Mouse (Mus musculus) bone marrow macrophage, adult 2 months (primary cell): Measurements from ENCODE around the gene Fam57a. TPM values are rescaled to one million over a fixed set of nuclear protein-coding genes. Genes with fewer than 3 reads are reported as not detected.

Source experiments
- H3K27ac ChIP-seq: 2 replicates; pipeline ENCODE4 v1.5.1; 2012; ENCODE audit warnings: low read depth, low read length; ENCODE audit not compliant: insufficient read depth
- H3K4me1 ChIP-seq: 2 replicates; pipeline ENCODE4 v1.6.1; 2012; ENCODE audit warnings: low read length; ENCODE audit not compliant: control insufficient read depth, insufficient read depth
- H3K4me3 ChIP-seq: 2 replicates; pipeline ENCODE4 v1.5.1; 2012; ENCODE audit warnings: mild to moderate bottlenecking, low read length, moderate library complexity; ENCODE audit not compliant: insufficient read depth
- CTCF ChIP-seq: IDR thresholded peaks from 2 replicates; pipeline ENCODE4 v1.5.1; 2012; ENCODE audit warnings: low read depth, mild to moderate bottlenecking, low read length, moderate library complexity
- POLR2A ChIP-seq: IDR thresholded peaks from 2 replicates; pipeline ENCODE4 v1.6.1; 2012; ENCODE audit warnings: mild to moderate bottlenecking, low read depth, low read length, borderline replicate concordance
- polyA plus RNA-seq: library from polyadenylated mRNA; stranded (reverse); fragments of >200 nt; gene quantifications from 2 replicates; pipeline ENCODE4 v1.2.4, GENCODE M21; 2012; ENCODE audit not compliant: missing spikeins, insufficient read depth, insufficient read length

Fam57a gene
- polyA plus RNA-seq, 1 experiment = 2.1 TPM

DNA sequence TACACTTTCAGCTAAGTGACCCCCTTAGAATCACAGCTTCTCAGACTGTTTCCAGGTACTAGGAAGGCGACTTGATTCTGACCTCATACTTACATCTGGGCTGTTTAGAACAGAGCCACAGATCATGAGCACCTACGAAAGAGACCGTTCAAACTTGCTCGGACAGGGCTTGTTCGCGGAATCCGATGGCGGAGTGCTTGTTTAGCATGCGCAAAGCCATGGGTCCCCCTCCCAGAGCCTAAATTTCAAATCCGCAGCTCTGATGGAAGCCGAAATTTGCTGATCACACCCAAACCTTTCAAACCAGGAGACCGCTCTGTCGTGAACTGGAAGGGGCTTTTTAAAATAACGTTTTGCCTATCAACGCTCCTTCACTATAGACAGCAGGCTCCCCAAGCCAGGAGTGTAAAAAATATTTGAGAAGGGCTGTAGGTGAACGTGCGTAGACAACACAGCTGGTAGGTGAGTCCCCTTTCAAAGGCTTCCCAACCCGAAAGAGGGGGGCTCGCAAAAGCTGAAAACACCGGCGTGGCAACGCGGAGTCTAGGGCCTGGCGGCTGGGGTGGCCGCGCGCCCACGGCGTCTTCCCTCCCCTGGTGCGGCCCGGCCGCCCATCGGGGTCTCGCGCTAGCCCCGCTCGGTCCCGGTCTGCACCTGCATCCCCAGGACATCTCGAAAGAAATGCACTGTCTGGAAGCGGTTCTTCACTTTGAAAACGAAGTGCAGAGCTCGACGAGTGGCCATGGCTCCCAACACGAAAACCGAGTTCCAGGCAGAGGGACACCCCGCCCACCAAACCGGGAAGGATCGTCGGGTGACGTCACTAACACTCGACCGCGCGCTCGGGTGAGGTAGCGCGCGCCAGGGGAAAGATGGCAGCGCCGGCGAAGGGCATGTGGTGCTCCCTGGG is 63.7 kb downstream of the Fam57a start, which contains the start of the genes Mrm3 and Glod4:
TSS of gene Mrm3 (plus strand) at position 815 of the 910 bp plus-strand sequence.
TSS of gene Glod4 (minus strand) at position 825 of the 910 bp plus-strand sequence.
- TF ChIP-seq CTCF (no peak), POLR2A (no peak; the same call in 1 of the 2 replicates)
- no peak within 1 kb of the TSS for H3K27ac ChIP-seq
- H3K4me3 ChIP-seq = peak within 1 kb of the TSS; percentile 85

DNA sequence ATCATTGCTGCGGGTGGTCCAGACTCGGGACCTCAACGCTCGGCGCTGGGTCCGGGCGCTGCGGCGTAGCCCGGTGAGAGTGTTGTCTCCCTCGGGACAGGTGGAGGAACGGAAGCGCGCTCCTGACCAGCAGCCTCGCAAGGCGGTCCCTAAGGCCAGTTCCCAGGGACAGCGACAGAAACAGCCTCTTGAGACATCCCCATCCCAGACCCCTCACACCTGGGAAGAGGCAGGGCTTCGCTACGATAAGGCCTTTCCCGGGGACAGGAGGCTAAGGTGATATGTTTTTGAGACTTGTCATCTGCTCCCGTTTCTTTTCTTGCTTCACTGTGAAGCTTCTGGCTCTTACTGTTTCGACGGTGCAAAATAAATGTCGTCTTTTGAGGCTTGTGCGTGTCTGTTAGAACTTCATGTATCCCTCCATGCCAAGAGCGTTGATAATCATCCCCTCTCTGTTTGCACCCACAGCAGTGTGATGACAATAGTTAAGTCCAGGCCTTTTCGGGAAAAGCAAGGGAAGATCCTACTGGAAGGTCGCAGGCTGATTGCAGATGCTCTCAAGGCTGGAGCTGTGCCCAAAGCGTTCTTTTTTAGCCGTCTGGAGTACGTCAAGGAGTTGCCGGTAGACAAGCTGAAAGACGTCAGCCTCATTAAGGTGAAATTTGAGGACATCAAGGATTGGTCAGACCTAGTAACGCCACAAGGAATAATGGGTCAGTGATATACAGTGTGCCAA is 64.5 kb downstream of the Fam57a start:
- TF ChIP-seq POLR2A (no peak), CTCF (no peak)
- Histone ChIP-seq H3K27ac (no peak overlapping the region), H3K4me3 (peak overlapping the region; percentile 85), H3K4me1 (peaks cover 3% of the 10 kb centered on the region)

More for the DNA sequence above, 63.7 kb downstream of the Fam57a start, which contains the start of the genes Mrm3 and Glod4:
- peaks cover 3% of the 10 kb centered on the region for H3K4me1 ChIP-seq

DNA sequence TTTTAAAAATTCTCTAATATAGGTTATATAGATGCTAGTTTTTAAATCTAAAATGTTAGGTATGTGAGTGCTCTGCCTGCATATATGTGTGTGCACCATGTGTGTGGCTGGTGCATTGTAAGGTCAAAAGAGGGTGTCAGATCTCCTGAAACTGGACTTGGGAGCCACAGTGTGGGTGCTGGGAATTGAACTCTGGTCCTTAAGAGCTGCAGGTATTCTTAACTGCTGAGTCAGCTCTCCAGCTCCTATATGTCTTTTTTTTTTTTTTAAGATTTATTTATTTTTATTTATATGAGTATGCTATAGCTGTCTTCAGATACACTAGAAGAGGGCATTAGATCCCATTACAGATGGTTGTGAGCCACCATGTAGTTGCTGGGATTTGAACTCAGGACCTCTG is 67.0 kb downstream of the Fam57a start:
- Histone ChIP-seq H3K4me3 (no peak overlapping the region), H3K4me1 (peaks cover 3% of the 10 kb centered on the region), H3K27ac (no peak overlapping the region)
- TF ChIP-seq POLR2A (no peak), CTCF (no peak)

DNA sequence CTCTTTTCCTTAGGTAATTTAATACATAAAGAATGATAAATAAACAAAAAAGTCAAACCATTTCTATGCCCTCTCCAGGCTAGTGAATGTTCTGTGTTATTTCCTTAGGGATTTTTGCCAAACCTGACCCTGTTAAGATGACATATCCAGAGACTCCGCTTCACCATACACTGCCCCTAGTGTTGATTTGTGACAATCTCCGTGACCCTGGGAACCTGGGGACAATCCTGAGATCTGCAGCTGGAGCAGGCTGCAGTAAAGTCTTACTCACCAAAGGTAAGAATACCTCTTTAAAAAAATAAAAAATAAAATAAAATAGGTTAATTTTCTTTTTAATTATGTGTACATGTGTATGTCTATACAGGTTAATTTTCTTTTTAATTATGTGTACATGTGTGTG is 67.8 kb downstream of the Fam57a start:
- H3K27ac ChIP-seq = no peak overlapping the region
- no peak for TF ChIP-seq POLR2A
- TF ChIP-seq CTCF = no peak
- no peak overlapping the region for H3K4me3 ChIP-seq
- H3K4me1 ChIP-seq = peaks cover 3% of the 10 kb centered on the region

DNA sequence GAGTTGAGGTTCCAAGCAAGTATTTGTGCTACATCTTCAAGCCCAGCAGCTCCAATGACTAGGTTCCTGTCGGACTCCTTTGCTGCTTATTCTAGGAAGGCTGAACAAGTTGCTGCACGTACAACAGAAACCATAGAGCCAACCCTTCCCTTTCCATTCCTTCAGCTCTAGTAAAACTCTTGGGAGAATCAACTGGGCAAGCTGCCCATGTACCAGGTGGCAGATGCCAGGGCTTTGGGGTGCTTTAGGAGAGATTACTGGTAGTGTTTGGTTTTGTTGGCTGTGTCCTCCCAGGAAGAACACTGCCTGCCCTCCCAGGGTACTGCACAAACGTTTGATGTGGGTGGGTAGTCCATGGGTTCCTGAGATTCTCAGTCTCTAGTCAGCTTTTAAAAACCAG is 72.6 kb downstream of the Fam57a start:
- no peak for TF ChIP-seq POLR2A
- no peak for TF ChIP-seq CTCF
- no peak overlapping the region for H3K4me3 ChIP-seq
- H3K27ac ChIP-seq = no peak overlapping the region
- H3K4me1 ChIP-seq = no peaks in the 10 kb centered on the region

DNA sequence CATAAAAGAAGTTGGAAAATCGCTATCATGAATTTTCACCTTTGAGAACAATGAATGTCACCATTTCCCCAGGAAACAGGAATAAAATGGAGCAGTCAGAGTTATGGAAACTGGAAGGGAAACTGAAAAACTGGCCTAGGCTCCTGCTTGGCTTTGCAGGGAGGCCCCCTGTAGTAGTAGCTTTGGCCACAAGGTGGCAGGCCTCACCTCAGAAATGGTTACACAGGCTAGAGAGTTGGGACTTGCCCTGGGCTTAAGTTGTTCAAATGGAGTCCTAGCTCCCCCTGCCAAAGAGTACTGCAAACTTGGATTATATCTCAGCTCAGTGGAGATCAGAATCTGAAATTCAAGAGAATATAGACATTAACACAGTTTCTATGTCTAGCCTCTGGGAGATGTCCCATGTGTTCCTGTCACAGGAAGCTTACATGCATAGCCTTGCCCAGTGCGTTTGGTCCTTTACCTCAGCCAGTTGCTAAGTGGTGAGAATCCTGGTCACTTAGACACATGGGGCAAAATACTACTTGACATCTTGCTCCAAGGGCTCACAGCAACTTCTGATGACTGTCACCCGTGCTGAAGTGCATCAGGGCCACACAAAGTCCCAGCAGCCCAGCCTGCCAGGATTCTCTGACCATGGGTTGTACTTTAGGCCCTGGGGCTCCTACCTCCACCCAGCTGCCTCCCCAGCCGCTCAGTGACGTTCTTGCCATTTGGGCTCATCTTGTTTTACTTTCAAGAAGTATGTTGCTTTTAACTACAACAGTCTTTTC is 73.9 kb downstream of the Fam57a start:
- Histone ChIP-seq H3K4me3 (no peak overlapping the region), H3K27ac (no peak overlapping the region), H3K4me1 (no peaks in the 10 kb centered on the region)
- peak; percentile 77 for TF ChIP-seq CTCF
- no peak for TF ChIP-seq POLR2A

DNA sequence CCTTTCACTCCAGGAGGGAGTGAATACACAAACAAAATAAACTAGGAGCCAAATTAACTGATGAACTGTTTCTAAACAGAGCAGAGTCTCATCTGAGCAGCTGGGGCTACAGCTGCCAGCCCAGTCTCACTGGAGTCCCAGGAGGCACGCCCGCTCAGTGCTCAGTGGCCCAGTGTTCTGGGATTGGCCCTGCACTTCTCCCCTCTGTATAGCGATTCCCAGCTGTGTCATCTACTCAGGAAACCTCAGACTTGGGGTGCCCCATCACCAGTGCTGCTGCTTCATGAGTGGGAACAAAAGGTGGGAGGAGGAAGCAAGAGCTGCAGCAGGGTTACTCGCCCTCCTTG is 74.4 kb downstream of the Fam57a start:
- TF ChIP-seq POLR2A = no peak
- no peak for TF ChIP-seq CTCF
- Histone ChIP-seq H3K4me1 (no peaks in the 10 kb centered on the region), H3K27ac (no peak overlapping the region)

DNA sequence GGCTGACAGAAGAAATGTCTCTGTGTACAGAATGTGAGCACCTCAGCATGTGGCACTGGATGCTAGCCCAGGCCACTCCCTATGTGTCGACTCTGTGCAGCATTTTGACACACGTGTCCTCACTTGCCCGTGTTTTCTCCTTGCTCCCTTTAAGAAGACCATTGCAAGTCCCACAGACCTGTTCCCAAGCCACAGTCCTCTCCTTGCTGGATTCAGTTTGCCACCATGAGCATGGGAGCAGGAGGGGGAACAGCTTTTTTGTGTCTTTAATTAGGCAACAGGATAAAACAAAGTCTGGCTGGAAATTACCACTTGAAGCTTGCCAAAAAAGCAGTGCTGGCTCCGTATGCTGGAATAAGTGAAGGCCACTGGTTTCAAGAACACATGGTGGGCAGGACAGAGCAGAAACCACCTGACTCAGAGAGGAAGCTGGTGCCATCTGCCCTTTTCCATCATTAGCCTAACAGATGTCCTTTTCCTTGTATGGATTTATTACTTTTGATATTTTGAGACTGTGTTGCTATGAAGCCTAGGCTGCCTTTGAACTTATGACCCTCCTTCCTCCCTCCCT is 76.0 kb downstream of the Fam57a start:
- no peak overlapping the region for H3K27ac ChIP-seq
- no peaks in the 10 kb centered on the region for H3K4me1 ChIP-seq
- H3K4me3 ChIP-seq = no peak overlapping the region
- no peak for TF ChIP-seq POLR2A
- no peak for TF ChIP-seq CTCF

More for the DNA sequence above, 74.4 kb downstream of the Fam57a start:
- no peak overlapping the region for H3K4me3 ChIP-seq

DNA sequence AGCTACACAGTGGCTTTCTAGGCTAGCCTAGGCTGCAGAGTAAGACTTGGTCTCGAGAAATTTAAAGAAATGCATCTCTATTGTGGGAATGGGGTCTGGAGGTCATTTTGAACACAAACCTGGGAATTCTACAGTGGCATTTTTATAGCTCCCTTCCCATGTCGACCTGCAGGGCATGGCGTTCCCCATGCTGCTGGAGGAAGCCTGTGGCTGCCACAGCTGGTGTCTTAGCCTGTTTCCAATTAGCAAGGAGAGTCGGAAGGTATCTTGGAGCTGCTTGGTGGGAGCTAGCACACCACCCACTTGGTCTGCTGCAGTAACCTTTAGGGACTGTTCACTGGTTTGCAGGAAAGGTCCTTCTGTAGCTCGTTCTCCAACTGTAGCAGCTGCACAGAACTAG is 76.7 kb downstream of the Fam57a start:
- no peak for TF ChIP-seq POLR2A
- no peak for TF ChIP-seq CTCF
- Histone ChIP-seq H3K4me1 (no peaks in the 10 kb centered on the region), H3K4me3 (no peak overlapping the region), H3K27ac (no peak overlapping the region)
